Mouse (Mus musculus) spleen, adult 2 months (tissue): ENCODE results near the gene Tuba8.

ENCODE experiments used
- CTCF ChIP-seq: fragments of 200-500 bp; IDR thresholded peaks from 2 replicates; pipeline ENCODE4 v1.5.1; 2011; ENCODE audit warnings: mild to moderate bottlenecking, inconsistent platforms; ENCODE audit not compliant: insufficient read depth, insufficient read length, insufficient replicate concordance; ENCODE audit errors: extremely low read depth
- POLR2A ChIP-seq: fragments of 200-500 bp; IDR thresholded peaks from 2 replicates; pipeline ENCODE4 v1.6.1; 2011; ENCODE audit warnings: low read depth, low read length, inconsistent platforms

- TF ChIP-seq CTCF (no peak), POLR2A (no peak)
These were observed 31.7 kb upstream of the Tuba8 start for GRCm38 (mm10) chr6:121178700-121179358.
